12 mouse cellular contexts compared by ENCODE assay signal in genomic region chr1:166278786-166279185, GRCm38 (mm10). TPM values are rescaled to one million over a fixed set of nuclear protein-coding genes. Genes with fewer than 3 reads are reported as not detected.
DNase-seq lines count a peak whose midpoint lies in the region; ATAC-seq and TF ChIP-seq lines count a peak whose summit lies in the region.
"Had no signal": no experiment of that assay in that cellular context is flagged by ENCODE, and none has a peak within 500 bp of the region (broad histone marks: within the 10 kb centered on the region; RNA-seq: fewer than 3 reads in every experiment).

No protein-coding gene starts in this region.

- H3K4me2 ChIP-seq in midbrain, embryonic 11.5 days: no peak overlapping the region
- H3K4me2 ChIP-seq in midbrain, embryonic 15.5 days: no peak overlapping the region
- no peak overlapping the region for H3K4me2 ChIP-seq in hindbrain, embryonic 11.5 days (replicated peaks; ENCODE audit: low read depth, low read length)
- H3K4me2 ChIP-seq: liver, embryonic 12.5 days; neural tube, embryonic 13.5 days had no signal

- H3K4me1 ChIP-seq in midbrain, embryonic 11.5 days (ENCODE audit: control insufficient read depth, insufficient read depth, low read length): peaks cover 62% of the 10 kb centered on the region
- peaks cover 53% of the 10 kb centered on the region for H3K4me1 ChIP-seq in midbrain, embryonic 15.5 days
- H3K4me1 ChIP-seq in hindbrain, embryonic 11.5 days (replicated peaks; ENCODE audit: control insufficient read depth, insufficient read depth, low read length): peaks cover 19% of the 10 kb centered on the region
- H3K4me1 ChIP-seq: liver, embryonic 12.5 days had no signal

- no peaks in the 10 kb centered on the region for H3K27me3 ChIP-seq in midbrain, embryonic 11.5 days (ENCODE audit: control insufficient read depth, insufficient read depth, low read length)
- H3K27me3 ChIP-seq in midbrain, embryonic 15.5 days (replicated peaks): no peaks in the 10 kb centered on the region
- H3K27me3 ChIP-seq in hindbrain, embryonic 11.5 days (ENCODE audit: control insufficient read depth, insufficient read depth, low read length): no peaks in the 10 kb centered on the region
- H3K27me3 ChIP-seq: neural tube, embryonic 13.5 days had no signal

- no peaks in the 10 kb centered on the region for H3K36me3 ChIP-seq in midbrain, embryonic 11.5 days (ENCODE audit: control insufficient read depth, insufficient read depth, low read length)
- H3K36me3 ChIP-seq in midbrain, embryonic 15.5 days (replicated peaks): no peaks in the 10 kb centered on the region
- H3K36me3 ChIP-seq in hindbrain, embryonic 11.5 days (ENCODE audit: control insufficient read depth, insufficient read depth, low read length): no peaks in the 10 kb centered on the region
- H3K36me3 ChIP-seq: liver, embryonic 12.5 days; neural tube, embryonic 13.5 days had no signal

- no peak overlapping the region; the same call in none of the 2 replicates for H3K9ac ChIP-seq in midbrain, embryonic 11.5 days (ENCODE audit: low read length)
- H3K9ac ChIP-seq in midbrain, embryonic 15.5 days: no peak overlapping the region
- no peak overlapping the region for H3K9ac ChIP-seq in hindbrain, embryonic 11.5 days (ENCODE audit: low read depth, low read length)
- H3K9ac ChIP-seq: liver, embryonic 12.5 days had no signal

- peak; percentile 43 for DNase-seq in gastrocnemius, adult 2 months
- no peak for DNase-seq in gastrocnemius, adult 8-10 months (ENCODE audit: low spot score in 2 of 2)
- peak; percentile 92 for DNase-seq in midbrain, embryonic 11.5 days (ENCODE audit: low spot score, missing footprints)
- DNase-seq in hindbrain, embryonic 11.5 days (ENCODE audit: low spot score): no peak
- DNase-seq in spleen, adult 12 weeks (ENCODE audit: low spot score): no peak
- DNase-seq: layer of hippocampus, postnatal 36 days; lung, postnatal 36 days had no signal

- H3K27ac ChIP-seq in gastrocnemius, adult 2 months: no peak overlapping the region
- peak overlapping the region; percentile 97 for H3K27ac ChIP-seq in midbrain, embryonic 11.5 days (ENCODE audit: low read depth, low read length)
- no peak overlapping the region; the same call in 1 of the 2 replicates for H3K27ac ChIP-seq in midbrain, embryonic 15.5 days
- peak overlapping the region; percentile 85; the same call in 1 of the 2 replicates for H3K27ac ChIP-seq in hindbrain, embryonic 11.5 days (ENCODE audit: low read depth, low read length)
- H3K27ac ChIP-seq: liver, embryonic 12.5 days; neural tube, embryonic 13.5 days had no signal

- intact Hi-C loops in gastrocnemius, adult 2 months (cut with DNase I): no loop called here

- no peak for TF ChIP-seq CTCF in gastrocnemius, adult 2 months (IDR thresholded peaks at IDR 0.05)

- ATAC-seq in midbrain, embryonic 11.5 days (ENCODE audit: low FRiP score): no peak
- no peak for ATAC-seq in midbrain, embryonic 15.5 days (replicated peaks)
- ATAC-seq in hindbrain, embryonic 11.5 days (ENCODE audit: low FRiP score): no peak
- no peak for ATAC-seq in monocyte, adult 5-6 weeks (replicated peaks; ENCODE audit: insufficient number of reproducible peaks, low FRiP score, low TSS enrichment, poor library complexity, severe bottlenecking)
- ATAC-seq: activated CD4-positive, CD25-positive, alpha-beta regulatory T cell, adult 4 months; liver, embryonic 12.5 days had no signal

- no peak overlapping the region for H3K4me3 ChIP-seq in gastrocnemius, adult 2 months
- no peak overlapping the region for H3K4me3 ChIP-seq in midbrain, embryonic 11.5 days (ENCODE audit: low read depth, low read length)
- H3K4me3 ChIP-seq in midbrain, embryonic 15.5 days: no peak overlapping the region
- no peak overlapping the region for H3K4me3 ChIP-seq in hindbrain, embryonic 11.5 days (ENCODE audit: low read depth, low read length)
- H3K4me3 ChIP-seq: liver, embryonic 12.5 days; neural tube, embryonic 13.5 days had no signal

- WGBS in midbrain, embryonic 11.5 days: 15% methylated on average over 2 of the region's 2 CpGs
- WGBS in midbrain, embryonic 15.5 days: 20% methylated on average over 2 of the region's 2 CpGs
- WGBS in hindbrain, embryonic 11.5 days: 18% methylated on average over 2 of the region's 2 CpGs

- no peaks in the 10 kb centered on the region for H3K9me3 ChIP-seq in midbrain, embryonic 11.5 days (ENCODE audit: control insufficient read depth, low read length)
- H3K9me3 ChIP-seq in midbrain, embryonic 15.5 days: no peaks in the 10 kb centered on the region
- no peaks in the 10 kb centered on the region for H3K9me3 ChIP-seq in hindbrain, embryonic 11.5 days (ENCODE audit: control insufficient read depth, low read length)
- H3K9me3 ChIP-seq: liver, embryonic 12.5 days; neural tube, embryonic 13.5 days had no signal

RNA-seq across cellular contexts. Expression of gene Ildr2, which starts 24.8 kb away (rescaled TPM):
- 1 to 10 TPM; 1.3 to 2.5 TPM for total RNA-seq in gastrocnemius, adult 2 months (2021)
- total RNA-seq in gastrocnemius, adult 8-10 months (2022): 1 to 10 TPM; 1.3 to 2.0 (median 1.5) TPM
- 12.2 and 12.8 TPM in 2 replicates for polyA plus RNA-seq in midbrain, embryonic 11.5 days (2014; fragmentation: Nextera tagmentation; extraction: Ambion mirVana)
- 6.1 and 6.2 TPM in 2 replicates for polyA plus RNA-seq in midbrain, embryonic 15.5 days (2015; fragmentation: Nextera tagmentation; extraction: Ambion mirVana)
- 7.2 and 7.4 TPM in 2 replicates for polyA plus RNA-seq in hindbrain, embryonic 11.5 days (2014; fragmentation: Nextera tagmentation; extraction: Ambion mirVana)
- total RNA-seq in monocyte, adult 5-6 weeks (2017): 0.10 TPM in 1 of 3 replicates, not detected in the others
- polyA plus RNA-seq: activated CD4-positive, CD25-positive, alpha-beta regulatory T cell, adult 4 months had no signal

RNA-seq across cellular contexts. Expression of gene Mael, which starts 40.2 kb away (rescaled TPM):
- not detected for total RNA-seq in gastrocnemius, adult 2 months (2021)
- total RNA-seq in gastrocnemius, adult 8-10 months (2022): not detected
- 0.08 TPM in 1 of 2 replicates, not detected in the other for polyA plus RNA-seq in midbrain, embryonic 11.5 days (2014; fragmentation: Nextera tagmentation; extraction: Ambion mirVana)
- polyA plus RNA-seq in midbrain, embryonic 15.5 days (2015; fragmentation: Nextera tagmentation; extraction: Ambion mirVana): 0.14 TPM in 1 of 2 replicates, not detected in the other
- 0.14 TPM in 1 of 2 replicates, not detected in the other for polyA plus RNA-seq in hindbrain, embryonic 11.5 days (2014; fragmentation: Nextera tagmentation; extraction: Ambion mirVana)
- total RNA-seq in monocyte, adult 5-6 weeks (2017): 1.1 TPM in 1 of 3 replicates, not detected in the others
- total RNA-seq: layer of hippocampus, postnatal 36 days had no signal
- polyA plus RNA-seq: activated CD4-positive, CD25-positive, alpha-beta regulatory T cell, adult 4 months; liver, embryonic 12.5 days; neural tube, embryonic 13.5 days had no signal

Comparison
In these comparisons a context has a peak if more than half of its experiments do, and no peak if none do; other contexts are left out.
1. DNase-seq: peak in gastrocnemius, adult 2 months (single experiment) and midbrain, embryonic 11.5 days (single experiment); none in gastrocnemius, adult 8-10 months (0 of 2), hindbrain, embryonic 11.5 days (single experiment) and spleen, adult 12 weeks (single experiment).
2. H3K27ac ChIP-seq: peak in midbrain, embryonic 11.5 days (single experiment) and hindbrain, embryonic 11.5 days (single experiment); none in gastrocnemius, adult 2 months (single experiment) and midbrain, embryonic 15.5 days (single experiment).